Mouse (Mus musculus): ENCODE measurements at regions not wholly inside any gene's neighbourhood (a gene's known extent, or its start where the extent isn't known, plus 50 kb on each side); places are given as distances from the start of the nearest gene placed in this dataset.

DNA sequence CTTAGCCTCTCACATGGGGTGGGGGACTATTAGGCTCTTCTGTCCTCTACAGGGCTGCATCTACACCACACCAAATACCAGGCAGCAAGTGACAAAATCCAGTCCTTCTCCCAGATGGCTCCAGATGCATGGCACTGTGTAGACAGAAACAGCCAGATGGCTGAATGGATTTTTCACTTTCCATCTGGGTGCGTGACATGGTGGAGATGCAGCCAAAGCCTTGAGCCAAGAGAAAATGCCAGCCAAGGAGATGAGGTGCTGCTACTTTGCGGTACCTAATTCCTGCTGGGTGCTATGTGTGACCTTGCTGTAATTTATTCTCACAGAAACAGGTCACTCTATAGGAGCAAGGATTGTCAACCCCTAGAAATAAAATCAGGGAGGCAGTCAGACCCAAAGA, 553.8 kb downstream of the Bcl11a start:
- 84% methylated on average over 2 of the region's 2 CpGs for WGBS
- ATAC-seq (ENCODE audit: insufficient read depth, low FRiP score, low TSS enrichment) = no peak

DNA sequence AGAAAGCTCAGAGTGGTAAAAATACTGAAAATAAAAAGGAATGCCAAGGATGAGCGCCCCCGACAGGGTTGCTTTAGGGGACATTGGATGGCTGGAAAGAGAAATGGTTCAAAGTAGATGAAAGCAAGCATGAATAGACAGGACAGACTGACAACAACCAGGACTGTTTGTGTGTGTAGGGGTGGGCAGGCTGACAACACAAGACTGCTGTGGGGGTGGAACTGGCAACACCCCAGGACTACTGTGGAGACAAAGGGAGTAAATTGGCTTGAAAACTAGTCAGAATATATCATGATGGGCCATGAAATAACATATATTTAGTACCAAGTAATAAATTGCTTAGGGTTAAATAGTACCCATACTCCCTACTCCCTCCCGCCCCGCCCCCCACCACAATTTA, 558.9 kb downstream of the Bcl11a start:
- no peak overlapping the region for H3K27ac ChIP-seq (ENCODE audit: low read depth, low read length)
- no peak for ATAC-seq (ENCODE audit: insufficient read depth, low FRiP score, low TSS enrichment)
- WGBS = 86% methylated on average over 4 of the region's 4 CpGs
- DNase-seq (ENCODE audit: low spot score) = no peak
- H3K36me3 ChIP-seq (ENCODE audit: control insufficient read depth, insufficient read depth, low read length) = no peaks in the 10 kb centered on the region
- H3K9me3 ChIP-seq (ENCODE audit: control insufficient read depth, low read length) = no peaks in the 10 kb centered on the region
- no peak overlapping the region for H3K4me2 ChIP-seq (ENCODE audit: low read depth)
- no peak overlapping the region for H3K4me3 ChIP-seq (ENCODE audit: low read depth, low read length)
- no peaks in the 10 kb centered on the region for H3K27me3 ChIP-seq (ENCODE audit: control insufficient read depth, insufficient read depth, low read length)
- no peaks in the 10 kb centered on the region for H3K4me1 ChIP-seq (ENCODE audit: control insufficient read depth, insufficient read depth, low read length)
- no peak overlapping the region for H3K9ac ChIP-seq (ENCODE audit: low read length)

More for the DNA sequence above, 553.8 kb downstream of the Bcl11a start:
- DNase-seq (ENCODE audit: low spot score) = no peak
- Histone ChIP-seq H3K9me3 (ENCODE audit: control insufficient read depth, low read length) (no peaks in the 10 kb centered on the region), H3K9ac (ENCODE audit: low read length) (no peak overlapping the region), H3K27me3 (ENCODE audit: control insufficient read depth, insufficient read depth, low read length) (no peaks in the 10 kb centered on the region), H3K4me3 (ENCODE audit: low read depth, low read length) (no peak overlapping the region), H3K27ac (ENCODE audit: low read depth, low read length) (no peak overlapping the region), H3K36me3 (ENCODE audit: control insufficient read depth, insufficient read depth, low read length) (no peaks in the 10 kb centered on the region), H3K4me1 (ENCODE audit: control insufficient read depth, insufficient read depth, low read length) (no peaks in the 10 kb centered on the region), H3K4me2 (ENCODE audit: low read depth) (no peak overlapping the region)

GRCm38 (mm10) chr11:24643439-24644109, 565.7 kb downstream of the Bcl11a start:
- Histone ChIP-seq H3K9me3 (ENCODE audit: control insufficient read depth, low read length) (no peaks in the 10 kb centered on the region), H3K9ac (ENCODE audit: low read length) (no peak overlapping the region), H3K4me2 (ENCODE audit: low read depth) (no peak overlapping the region), H3K27me3 (ENCODE audit: control insufficient read depth, insufficient read depth, low read length) (no peaks in the 10 kb centered on the region), H3K4me3 (ENCODE audit: low read depth, low read length) (no peak overlapping the region), H3K27ac (ENCODE audit: low read depth, low read length) (no peak overlapping the region), H3K36me3 (ENCODE audit: control insufficient read depth, insufficient read depth, low read length) (no peaks in the 10 kb centered on the region), H3K4me1 (ENCODE audit: control insufficient read depth, insufficient read depth, low read length) (no peaks in the 10 kb centered on the region)
- DNase-seq (ENCODE audit: low spot score) (no peak), ATAC-seq (ENCODE audit: insufficient read depth, low FRiP score, low TSS enrichment) (no peak)
- 42% methylated on average over 11 of the region's 11 CpGs for WGBS

DNA sequence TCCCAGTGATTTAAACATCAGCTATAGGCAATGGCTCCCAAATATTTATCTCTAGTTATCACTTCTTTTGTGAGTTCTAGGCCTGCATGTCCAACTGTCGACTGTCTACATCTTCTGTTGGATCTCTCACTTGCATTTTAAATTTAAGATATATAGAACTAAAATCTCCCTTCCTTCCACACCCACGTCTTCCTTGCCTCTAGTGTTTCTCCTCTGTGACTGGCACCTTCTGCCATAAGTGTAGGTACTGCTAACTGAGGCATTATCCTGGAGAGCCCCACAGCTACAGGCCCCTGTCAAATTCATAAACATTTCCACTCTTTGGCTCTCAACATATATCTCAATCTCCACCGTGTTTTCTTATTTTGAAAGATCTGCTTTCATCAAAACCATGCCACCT, 575.0 kb downstream of the Bcl11a start:
- no peak overlapping the region for H3K27ac ChIP-seq (ENCODE audit: low read depth, low read length)
- H3K9me3 ChIP-seq (ENCODE audit: control insufficient read depth, low read length) = no peaks in the 10 kb centered on the region
- no peak overlapping the region for H3K9ac ChIP-seq (ENCODE audit: low read length)
- no peaks in the 10 kb centered on the region for H3K27me3 ChIP-seq (ENCODE audit: control insufficient read depth, insufficient read depth, low read length)
- ATAC-seq (ENCODE audit: insufficient read depth, low FRiP score, low TSS enrichment) (no peak), DNase-seq (ENCODE audit: low spot score) (no peak)
- no peak overlapping the region for H3K4me3 ChIP-seq (ENCODE audit: low read depth, low read length)
- no peaks in the 10 kb centered on the region for H3K36me3 ChIP-seq (ENCODE audit: control insufficient read depth, insufficient read depth, low read length)
- no peak overlapping the region for H3K4me2 ChIP-seq (ENCODE audit: low read depth)
- H3K4me1 ChIP-seq (ENCODE audit: control insufficient read depth, insufficient read depth, low read length) = no peaks in the 10 kb centered on the region
- WGBS = 77% methylated on average over 3 of the region's 3 CpGs

DNA sequence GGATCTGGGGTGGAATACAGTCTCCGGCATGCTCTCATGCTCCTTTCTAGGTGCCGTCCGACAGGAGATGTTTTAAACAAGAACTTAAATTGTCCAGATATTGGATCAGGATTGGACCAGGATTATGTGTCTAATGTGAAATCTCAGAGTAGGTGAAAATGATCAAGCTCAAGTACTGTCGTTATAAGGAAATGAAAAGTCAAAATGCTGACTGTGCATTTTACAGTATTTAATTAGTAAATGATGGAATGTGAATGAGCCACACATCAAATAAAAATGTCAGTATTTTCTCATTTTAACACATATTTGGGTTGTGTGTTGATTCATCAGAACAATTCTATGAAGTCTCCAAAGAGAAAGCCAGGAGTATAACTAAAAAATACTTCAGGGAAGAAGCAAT, 586.2 kb downstream of the Bcl11a start:
- ATAC-seq (ENCODE audit: insufficient read depth, low FRiP score, low TSS enrichment) (no peak), DNase-seq (ENCODE audit: low spot score) (no peak)
- no peaks in the 10 kb centered on the region for H3K9me3 ChIP-seq (ENCODE audit: control insufficient read depth, low read length)
- H3K4me3 ChIP-seq (ENCODE audit: low read depth, low read length) = no peak overlapping the region
- no peaks in the 10 kb centered on the region for H3K4me1 ChIP-seq (ENCODE audit: control insufficient read depth, insufficient read depth, low read length)
- WGBS = 90% methylated on average over 4 of the region's 4 CpGs
- no peaks in the 10 kb centered on the region for H3K36me3 ChIP-seq (ENCODE audit: control insufficient read depth, insufficient read depth, low read length)
- no peak overlapping the region for H3K9ac ChIP-seq (ENCODE audit: low read length)
- no peak overlapping the region for H3K4me2 ChIP-seq (ENCODE audit: low read depth)
- H3K27me3 ChIP-seq (ENCODE audit: control insufficient read depth, insufficient read depth, low read length) = no peaks in the 10 kb centered on the region
- H3K27ac ChIP-seq (ENCODE audit: low read depth, low read length) = no peak overlapping the region

DNA sequence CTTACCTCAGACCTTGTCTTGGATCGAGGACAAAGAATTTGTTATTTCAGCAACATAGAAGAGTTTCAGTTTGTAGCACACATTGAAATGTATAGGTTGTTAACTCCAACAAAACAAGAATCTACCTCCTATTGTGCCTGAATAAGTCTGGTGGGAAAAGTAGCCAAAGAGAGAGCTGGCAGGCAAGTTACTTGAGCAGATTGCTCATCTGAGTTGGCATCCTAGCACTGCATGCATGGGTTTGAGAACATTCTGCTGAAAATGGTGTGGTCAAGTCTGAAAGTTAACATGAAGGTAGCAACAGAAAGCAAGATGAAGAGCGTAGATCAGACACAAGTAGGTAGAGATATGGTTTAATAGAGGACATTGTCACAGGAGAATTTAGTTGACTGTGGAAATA, 587.5 kb downstream of the Bcl11a start:
- ATAC-seq (ENCODE audit: insufficient read depth, low FRiP score, low TSS enrichment) (no peak), DNase-seq (ENCODE audit: low spot score) (no peak)
- Histone ChIP-seq H3K4me3 (ENCODE audit: low read depth, low read length) (no peak overlapping the region), H3K36me3 (ENCODE audit: control insufficient read depth, insufficient read depth, low read length) (no peaks in the 10 kb centered on the region), H3K4me1 (ENCODE audit: control insufficient read depth, insufficient read depth, low read length) (no peaks in the 10 kb centered on the region), H3K4me2 (ENCODE audit: low read depth) (no peak overlapping the region), H3K9me3 (ENCODE audit: control insufficient read depth, low read length) (no peaks in the 10 kb centered on the region), H3K27me3 (ENCODE audit: control insufficient read depth, insufficient read depth, low read length) (no peaks in the 10 kb centered on the region), H3K9ac (ENCODE audit: low read length) (no peak overlapping the region), H3K27ac (ENCODE audit: low read depth, low read length) (no peak overlapping the region)
- 91% methylated on average over 2 of the region's 2 CpGs for WGBS

DNA sequence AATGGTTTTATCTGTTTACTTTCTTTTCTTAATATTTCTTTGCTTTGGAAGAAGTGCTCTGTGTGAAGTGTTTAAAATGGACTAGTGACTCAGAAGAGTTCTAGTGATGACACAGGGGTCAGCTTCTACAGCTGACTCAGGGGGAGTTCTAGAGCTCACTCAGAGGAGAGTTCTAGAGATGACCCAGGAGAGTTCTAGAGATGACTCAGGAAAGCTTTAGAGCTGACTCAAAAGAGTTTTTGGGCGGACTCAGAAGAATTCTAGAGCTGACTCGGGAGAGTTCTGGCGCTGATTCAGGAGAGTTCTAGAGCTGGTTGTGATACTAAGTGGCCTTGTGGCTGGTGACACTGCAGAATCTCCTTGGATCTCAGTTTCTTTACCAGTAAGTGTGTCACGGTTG, 593.8 kb downstream of the Bcl11a start:
- ATAC-seq (ENCODE audit: insufficient read depth, low FRiP score, low TSS enrichment) = no peak
- no peak for DNase-seq (ENCODE audit: low spot score)

GRCm38 (mm10) chr11:24673248-24674207, 595.7 kb downstream of the Bcl11a start:
- no peak for ATAC-seq (ENCODE audit: insufficient read depth, low FRiP score, low TSS enrichment)
- WGBS = 49% methylated on average over 7 of the region's 7 CpGs
- Histone ChIP-seq H3K36me3 (ENCODE audit: control insufficient read depth, insufficient read depth, low read length) (no peaks in the 10 kb centered on the region), H3K4me2 (ENCODE audit: low read depth) (no peak overlapping the region), H3K9me3 (ENCODE audit: control insufficient read depth, low read length) (no peaks in the 10 kb centered on the region), H3K4me3 (ENCODE audit: low read depth, low read length) (no peak overlapping the region), H3K4me1 (ENCODE audit: control insufficient read depth, insufficient read depth, low read length) (peaks cover 3% of the 10 kb centered on the region; the same call in 1 of the 2 replicates), H3K27ac (ENCODE audit: low read depth, low read length) (no peak overlapping the region), H3K27me3 (ENCODE audit: control insufficient read depth, insufficient read depth, low read length) (no peaks in the 10 kb centered on the region), H3K9ac (ENCODE audit: low read length) (no peak overlapping the region)
- DNase-seq (ENCODE audit: low spot score) = no peak

More for the DNA sequence above, 593.8 kb downstream of the Bcl11a start:
- WGBS = 90% methylated on average over 4 of the region's 4 CpGs
- no peaks in the 10 kb centered on the region for H3K9me3 ChIP-seq (ENCODE audit: control insufficient read depth, low read length)
- no peak overlapping the region for H3K9ac ChIP-seq (ENCODE audit: low read length)
- H3K4me3 ChIP-seq (ENCODE audit: low read depth, low read length) = no peak overlapping the region
- H3K4me2 ChIP-seq (ENCODE audit: low read depth) = no peak overlapping the region
- H3K27me3 ChIP-seq (ENCODE audit: control insufficient read depth, insufficient read depth, low read length) = no peaks in the 10 kb centered on the region
- H3K27ac ChIP-seq (ENCODE audit: low read depth, low read length) = no peak overlapping the region
- H3K36me3 ChIP-seq (ENCODE audit: control insufficient read depth, insufficient read depth, low read length) = no peaks in the 10 kb centered on the region
- H3K4me1 ChIP-seq (ENCODE audit: control insufficient read depth, insufficient read depth, low read length) = peaks cover 3% of the 10 kb centered on the region; the same call in 1 of the 2 replicates

GRCm38 (mm10) chr11:24674208-24674571, 596.3 kb downstream of the Bcl11a start:
- DNase-seq (ENCODE audit: low spot score) (no peak), ATAC-seq (ENCODE audit: insufficient read depth, low FRiP score, low TSS enrichment) (no peak)
- Histone ChIP-seq H3K27me3 (ENCODE audit: control insufficient read depth, insufficient read depth, low read length) (no peaks in the 10 kb centered on the region), H3K4me2 (ENCODE audit: low read depth) (no peak overlapping the region), H3K27ac (ENCODE audit: low read depth, low read length) (no peak overlapping the region), H3K9ac (ENCODE audit: low read length) (no peak overlapping the region), H3K4me1 (ENCODE audit: control insufficient read depth, insufficient read depth, low read length) (peaks cover 3% of the 10 kb centered on the region; the same call in 1 of the 2 replicates), H3K9me3 (ENCODE audit: control insufficient read depth, low read length) (no peaks in the 10 kb centered on the region), H3K4me3 (ENCODE audit: low read depth, low read length) (no peak overlapping the region), H3K36me3 (ENCODE audit: control insufficient read depth, insufficient read depth, low read length) (no peaks in the 10 kb centered on the region)
- WGBS = 50% methylated on average over 4 of the region's 4 CpGs
